Mouse (Mus musculus): ENCODE measurements around the gene Vmn2r34.
"Not testable (repeated sequence)": the region's sequence is repeated elsewhere in the genome, so short reads cannot be mapped to it uniquely, and the experiment has no call there.

GRCm38 (mm10) chr7:7674032-7674431, 15.3 kb downstream of the Vmn2r34 start:
- TF ChIP-seq CTCF (IDR thresholded peaks at IDR 0.05; ENCODE audit: borderline replicate concordance, extremely low read depth, insufficient read depth, insufficient read length); POLR2A (IDR thresholded peaks at IDR 0.05; ENCODE audit: borderline replicate concordance, extremely low read depth, insufficient read depth, insufficient read length, poor library complexity, severe bottlenecking): not testable (repeated sequence)
